Mouse (Mus musculus): ENCODE data around the gene Arhgdib.

DNA sequence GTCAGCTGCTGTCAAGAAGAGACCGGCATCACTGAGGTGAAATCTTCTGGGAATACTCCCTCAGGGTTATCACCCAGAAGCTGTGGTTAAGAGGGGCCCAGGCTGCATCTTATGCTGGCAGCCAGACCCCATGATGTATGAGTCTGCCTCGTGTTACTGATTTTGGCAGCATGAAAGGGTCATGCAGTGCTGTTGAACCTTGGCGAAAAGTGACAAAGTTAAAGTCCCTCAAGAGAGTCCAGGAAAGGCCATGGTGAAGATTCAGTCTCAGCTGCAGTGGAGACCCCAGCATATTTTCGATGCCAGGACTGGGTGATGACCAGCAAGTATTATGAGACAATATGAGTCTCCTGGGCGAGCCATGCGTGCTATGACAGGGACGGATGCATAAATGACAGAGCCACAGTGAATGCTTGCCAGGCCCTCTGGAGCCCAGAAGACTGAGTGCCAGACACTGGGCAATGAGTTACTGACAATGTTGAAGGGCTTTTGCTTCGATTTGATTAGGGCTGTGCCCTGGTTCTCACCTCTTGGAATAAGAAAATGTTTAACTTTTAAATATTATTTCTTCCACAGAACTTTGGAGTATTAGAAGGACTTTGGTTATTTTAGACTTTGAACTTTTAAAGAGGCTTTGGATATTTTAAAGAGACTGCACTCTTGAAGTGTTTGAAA lies 25.8 kb downstream of the Arhgdib start:
- no peak for TF ChIP-seq CTCF (IDR thresholded peaks at IDR 0.05; ENCODE audit: low read depth)
- TF ChIP-seq EP300 (IDR thresholded peaks at IDR 0.05; ENCODE audit: low read depth): no peak
